Mouse (Mus musculus): ENCODE measurements at regions not wholly inside any gene's neighbourhood (a gene's known extent, or its start where the extent isn't known, plus 50 kb on each side); places are given as distances from the start of the nearest gene placed in this dataset.

DNA sequence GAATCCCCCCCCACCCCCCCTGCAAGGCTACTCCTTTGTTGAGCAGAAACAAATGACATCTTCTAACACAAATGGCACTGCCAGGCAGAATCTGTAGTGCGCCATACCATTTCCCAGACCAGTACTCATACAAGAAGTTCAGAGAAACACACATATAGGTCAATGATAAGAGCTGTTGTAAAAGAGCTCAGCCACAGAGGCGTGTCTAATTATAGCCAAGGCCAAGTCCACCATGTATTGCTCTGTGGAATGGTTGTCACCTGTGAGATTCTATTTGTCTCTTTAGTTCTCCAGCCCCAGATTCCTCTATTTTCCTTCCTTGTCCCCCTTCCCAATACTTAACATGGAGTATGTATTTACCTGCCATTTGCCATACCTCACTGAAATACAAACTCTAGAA lies 72.0 kb upstream of the Anapc15-ps start:
- TF ChIP-seq CTCF (IDR thresholded peaks at IDR 0.05; ENCODE audit: control insufficient read depth, insufficient read depth, insufficient replicate concordance, low read depth, low read length) (no peak), POLR2A (IDR thresholded peaks at IDR 0.05; ENCODE audit: control insufficient read depth, low read depth, low read length) (no peak)

All from testis, adult 2 months (tissue).